Mouse (Mus musculus): Measurements from ENCODE around the gene Traip.

The Traip gene

DNA sequence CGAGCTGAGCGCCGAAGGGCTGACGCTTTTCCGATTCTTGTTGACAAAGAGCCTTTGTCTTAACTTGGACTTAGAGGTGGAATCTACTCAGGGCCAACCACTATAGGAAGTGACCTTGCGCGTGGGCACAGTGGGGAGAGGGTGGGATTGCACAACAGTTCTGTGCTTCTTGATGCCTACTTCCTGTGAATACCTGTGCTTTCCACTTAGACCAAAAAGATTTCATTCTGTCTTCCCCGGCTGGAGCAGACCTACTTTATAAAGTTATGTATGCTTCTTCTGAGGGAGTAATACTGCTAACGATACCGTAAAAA is at the start of gene Traip:
Gene Traip, plus strand, starts transcription at position 215 of the 314 bp plus-strand sequence.
- no peak for DNase-seq (ENCODE audit: low read depth, low spot score)

GRCm38 (mm10) chr9:107900840-107901626 is 48.9 kb upstream of the Traip start:
- DNase-seq (ENCODE audit: low read depth, low spot score) = peak; percentile 95

GRCm38 (mm10) chr9:107901627-107901914 is 48.4 kb upstream of the Traip start:
- no peak for DNase-seq (ENCODE audit: low read depth, low spot score)

GRCm38 (mm10) chr9:107904726-107905125 is 45.2 kb upstream of the Traip start:
- peak; percentile 93 for DNase-seq (ENCODE audit: low read depth, low spot score)

DNA sequence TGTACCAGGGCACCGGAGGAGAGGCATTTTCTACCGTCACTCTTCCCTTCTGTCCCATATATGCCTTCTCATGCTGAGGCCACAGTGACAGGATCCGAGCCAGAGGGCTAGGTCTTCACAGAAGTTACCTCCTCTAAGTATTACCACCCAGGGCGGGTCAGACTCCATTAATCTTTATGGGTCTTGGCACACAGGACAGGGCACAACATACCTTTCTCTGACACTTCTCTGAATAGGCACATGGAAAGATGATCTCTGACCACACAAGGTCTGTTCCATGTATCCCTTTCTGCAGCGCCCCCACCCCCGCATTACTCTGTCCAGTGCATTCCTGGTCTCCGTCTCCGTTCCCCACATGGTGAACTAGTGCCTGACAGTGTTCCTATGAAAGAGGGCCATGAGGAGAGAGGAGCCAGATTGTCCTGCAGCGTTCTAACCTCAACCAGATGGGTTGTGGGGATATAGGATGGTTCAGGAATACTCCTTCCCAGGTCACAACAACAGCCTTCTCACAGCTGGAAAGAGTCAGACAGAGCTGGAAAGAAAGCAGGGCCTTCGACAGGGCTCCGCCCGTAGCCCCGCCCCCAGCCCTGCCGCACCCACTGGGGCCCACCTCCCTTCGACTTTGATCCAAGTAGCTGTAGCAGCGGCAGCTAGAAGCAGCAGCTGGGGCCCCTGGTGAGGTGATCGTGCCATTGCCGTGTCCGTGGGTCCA is 43.5 kb upstream of the Traip start, which contains the start of gene Mst1r:
Gene Mst1r, plus strand, starts transcription at position 622 of the 715 bp plus-strand sequence.
- DNase-seq (ENCODE audit: low read depth, low spot score) = peak; percentile 79

DNA sequence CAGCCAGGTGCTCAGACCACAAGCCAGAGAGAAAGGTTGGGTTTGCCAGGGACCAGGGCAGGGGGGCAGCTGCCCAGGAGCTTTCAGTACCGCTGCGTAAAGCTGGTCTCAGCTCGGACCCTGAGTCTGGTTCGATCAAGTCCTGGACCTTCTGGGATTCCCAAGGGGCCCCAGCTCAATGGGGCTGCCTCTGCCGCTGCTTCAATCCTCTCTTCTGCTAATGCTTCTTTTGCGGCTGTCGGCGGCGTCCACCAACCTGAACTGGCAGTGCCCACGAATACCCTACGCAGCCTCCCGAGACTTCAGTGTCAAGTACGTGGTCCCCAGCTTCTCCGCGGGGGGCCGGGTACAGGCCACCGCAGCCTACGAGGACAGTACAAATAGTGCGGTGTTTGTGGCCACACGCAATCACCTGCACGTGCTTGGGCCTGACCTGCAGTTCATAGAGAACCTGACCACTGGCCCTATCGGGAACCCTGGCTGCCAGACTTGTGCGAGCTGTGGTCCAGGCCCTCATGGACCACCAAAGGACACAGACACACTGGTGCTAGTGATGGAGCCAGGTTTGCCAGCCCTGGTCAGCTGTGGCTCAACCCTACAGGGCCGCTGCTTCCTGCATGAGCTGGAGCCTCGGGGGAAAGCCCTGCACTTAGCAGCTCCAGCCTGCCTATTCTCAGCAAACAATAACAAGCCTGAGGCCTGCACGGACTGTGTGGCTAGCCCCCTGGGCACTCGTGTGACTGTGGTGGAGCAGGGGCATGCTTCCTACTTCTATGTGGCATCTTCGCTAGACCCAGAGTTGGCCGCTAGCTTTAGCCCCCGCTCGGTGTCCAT is 42.8 kb upstream of the Traip start:
- no peak for DNase-seq (ENCODE audit: low read depth, low spot score)

DNA sequence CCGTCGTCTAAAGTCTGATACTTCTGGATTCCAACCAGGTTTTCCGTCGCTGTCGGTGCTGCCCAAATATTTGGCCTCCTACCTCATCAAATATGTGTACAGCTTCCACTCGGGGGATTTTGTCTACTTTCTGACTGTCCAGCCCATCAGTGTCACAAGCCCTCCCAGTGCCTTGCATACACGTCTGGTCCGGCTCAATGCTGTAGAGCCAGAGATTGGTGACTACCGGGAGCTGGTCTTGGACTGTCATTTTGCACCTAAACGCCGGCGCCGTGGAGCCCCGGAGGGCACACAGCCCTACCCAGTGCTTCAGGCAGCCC is 42.2 kb upstream of the Traip start:
- DNase-seq (ENCODE audit: low read depth, low spot score) = no peak

DNA sequence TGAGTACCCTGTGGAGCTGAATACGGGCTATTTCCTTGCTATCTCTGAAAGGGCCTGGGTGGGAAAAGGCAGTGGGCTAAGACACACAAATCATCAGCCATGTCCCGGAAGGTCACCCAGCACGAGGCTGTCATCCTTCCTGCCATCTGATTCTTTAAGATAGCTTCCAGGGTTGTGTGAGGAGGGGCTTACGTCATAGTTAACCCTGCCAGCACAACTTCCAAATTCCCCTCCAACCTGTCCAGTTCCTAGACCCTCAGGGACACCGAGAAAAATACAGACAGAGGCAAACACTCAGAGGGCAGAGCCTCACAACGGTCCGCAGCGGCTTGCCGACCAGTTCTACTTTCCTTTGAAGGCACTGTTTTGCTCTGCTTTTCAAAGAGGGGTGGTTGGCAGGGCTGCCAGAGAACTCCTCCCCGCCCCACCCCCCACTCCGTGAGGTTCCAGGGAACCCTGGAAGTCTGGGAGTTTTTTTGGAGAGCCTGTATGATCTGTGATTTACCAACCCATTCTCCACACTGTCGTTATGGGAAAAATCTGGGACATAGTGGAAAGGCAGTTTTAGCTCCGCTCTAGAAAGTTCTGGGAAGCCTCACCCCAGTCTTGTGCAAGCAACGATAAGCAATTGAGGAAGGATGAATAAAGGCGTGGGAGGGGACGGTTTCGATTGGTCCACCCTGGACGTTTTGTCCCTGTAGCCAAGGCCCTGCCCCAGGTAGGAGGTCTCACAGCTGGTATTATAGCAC is 41.4 kb upstream of the Traip start:
- no peak for DNase-seq (ENCODE audit: low read depth, low spot score)

GRCm38 (mm10) chr9:107910025-107910769 is 39.7 kb upstream of the Traip start:
- DNase-seq (ENCODE audit: low read depth, low spot score) = no peak

DNA sequence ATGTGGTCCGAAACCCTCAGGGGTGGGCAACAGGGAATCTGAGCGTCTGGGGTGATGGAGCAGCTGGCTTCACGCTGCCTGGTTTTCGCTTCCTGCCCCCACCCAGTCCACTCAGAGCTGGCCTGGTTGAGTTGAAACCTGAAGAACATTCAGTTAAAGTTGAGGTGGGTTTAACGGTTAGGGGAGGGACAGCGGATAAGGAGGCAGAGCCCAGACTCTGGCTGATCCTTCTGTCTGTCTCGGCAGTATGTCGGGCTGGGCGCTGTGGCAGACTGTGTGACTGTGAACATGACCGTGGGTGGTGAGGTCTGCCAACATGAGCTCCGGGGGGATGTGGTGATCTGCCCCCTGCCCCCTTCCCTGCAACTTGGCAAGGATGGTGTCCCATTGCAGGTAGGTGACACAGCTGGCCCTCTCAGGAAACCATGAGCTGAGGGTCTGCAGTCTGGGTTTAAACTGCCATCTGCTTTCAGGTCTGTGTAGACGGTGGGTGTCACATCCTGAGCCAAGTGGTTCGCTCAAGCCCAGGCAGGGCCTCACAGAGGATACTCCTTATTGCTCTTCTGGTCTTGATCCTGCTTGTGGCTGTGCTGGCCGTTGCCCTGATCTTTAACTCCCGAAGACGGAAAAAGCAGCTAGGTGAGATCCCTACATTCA is 35.0 kb upstream of the Traip start:
- no peak for DNase-seq (ENCODE audit: low read depth, low spot score)

- DNase-seq (ENCODE audit: low read depth, low spot score) = peak; percentile 80
Measured at GRCm38 (mm10) chr9:107917895-107918608, 31.9 kb upstream of the Traip start.

GRCm38 (mm10) chr9:107918884-107919283 is 31.1 kb upstream of the Traip start:
- no peak for DNase-seq (ENCODE audit: low read depth, low spot score)

DNA sequence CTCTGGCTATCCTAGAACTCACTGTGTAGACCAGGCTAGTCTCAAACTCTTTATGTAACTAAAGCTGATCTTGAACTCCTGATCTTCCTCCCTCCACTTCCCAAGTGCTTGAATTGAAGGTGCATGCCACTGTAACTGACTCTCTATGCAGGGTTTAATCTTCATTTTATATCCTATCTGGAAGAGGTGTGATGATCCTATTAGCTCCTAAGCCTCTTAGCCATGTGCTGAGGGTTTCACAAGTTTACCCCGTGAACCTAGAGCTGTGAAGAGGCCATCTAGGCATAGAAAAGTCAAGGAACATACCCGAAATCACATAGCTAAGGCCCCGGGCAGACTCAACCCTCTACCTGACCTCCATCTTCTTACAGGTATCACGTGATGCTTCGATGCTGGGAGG is 30.5 kb upstream of the Traip start:
- DNase-seq (ENCODE audit: low read depth, low spot score) = no peak

- peak; percentile 64 for DNase-seq (ENCODE audit: low read depth, low spot score)
Measured at GRCm38 (mm10) chr9:107923021-107923420, 26.9 kb upstream of the Traip start.

GRCm38 (mm10) chr9:107923956-107924355 is 26.0 kb upstream of the Traip start:
- DNase-seq (ENCODE audit: low read depth, low spot score) = no peak

DNA sequence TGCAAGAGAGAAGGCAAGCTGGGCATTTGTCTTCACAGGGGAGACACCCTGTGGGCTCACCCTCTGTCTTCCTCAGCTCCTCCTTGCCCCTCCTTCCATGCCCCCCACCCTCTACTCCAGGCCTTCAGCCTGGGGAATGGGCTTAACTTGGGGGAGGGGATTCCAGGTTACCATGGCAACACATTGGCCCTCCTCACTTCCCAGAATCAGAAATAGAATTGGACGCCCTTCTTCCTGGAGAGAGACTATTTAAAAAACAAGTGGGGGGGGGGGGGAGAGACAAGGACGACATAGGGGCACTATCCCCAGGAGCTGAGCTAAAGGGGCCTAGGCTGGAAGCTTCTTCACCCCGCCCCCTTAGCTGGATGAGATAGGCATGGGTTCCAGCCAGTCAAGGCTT is 24.7 kb upstream of the Traip start:
- DNase-seq (ENCODE audit: low read depth, low spot score) = no peak

DNA sequence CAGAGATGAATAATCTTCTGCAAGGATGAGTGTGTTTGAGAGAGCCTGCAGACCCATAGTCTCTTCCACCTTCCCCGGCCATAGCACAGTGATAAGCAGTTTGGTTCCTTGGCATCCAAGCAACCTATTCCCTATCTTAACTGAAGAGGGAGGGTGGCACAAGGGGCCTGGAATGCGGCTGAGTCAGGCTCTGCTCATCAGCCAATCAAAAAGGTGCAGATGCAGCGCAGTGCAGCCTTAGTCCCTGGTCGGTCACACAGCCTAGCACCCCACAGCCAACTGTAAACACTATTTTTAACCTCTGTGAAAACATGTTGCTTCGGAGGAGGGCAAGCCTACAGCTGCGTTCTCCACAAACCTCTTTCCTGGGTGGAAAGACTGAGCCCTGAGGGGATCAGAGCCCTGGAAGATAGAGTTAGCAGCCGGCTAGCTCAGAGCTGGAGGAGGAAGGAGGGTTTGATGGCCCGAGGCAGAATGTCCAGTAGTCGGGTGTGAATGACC is 23.0 kb upstream of the Traip start:
- no peak for DNase-seq (ENCODE audit: low read depth, low spot score)

DNA sequence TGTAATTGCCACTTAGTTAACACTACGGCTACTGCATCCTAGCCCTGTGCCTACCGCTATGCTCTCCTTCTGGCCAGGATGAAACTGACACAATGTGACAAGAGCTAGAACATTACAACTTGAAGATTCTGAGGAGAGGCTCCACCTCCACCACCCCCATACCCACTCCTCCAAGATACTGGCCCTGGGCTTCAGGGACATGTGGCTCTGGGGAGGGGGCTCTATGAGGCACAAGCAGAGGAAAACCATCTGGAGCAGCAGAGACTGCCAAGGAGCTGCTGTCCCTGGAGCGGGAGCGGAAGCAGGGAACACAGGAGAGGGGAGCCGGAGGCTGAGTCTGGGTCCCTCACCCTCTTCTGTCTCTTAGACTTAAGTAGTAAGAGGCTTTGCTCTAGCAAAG is 22.2 kb upstream of the Traip start:
- DNase-seq (ENCODE audit: low read depth, low spot score) = no peak

DNA sequence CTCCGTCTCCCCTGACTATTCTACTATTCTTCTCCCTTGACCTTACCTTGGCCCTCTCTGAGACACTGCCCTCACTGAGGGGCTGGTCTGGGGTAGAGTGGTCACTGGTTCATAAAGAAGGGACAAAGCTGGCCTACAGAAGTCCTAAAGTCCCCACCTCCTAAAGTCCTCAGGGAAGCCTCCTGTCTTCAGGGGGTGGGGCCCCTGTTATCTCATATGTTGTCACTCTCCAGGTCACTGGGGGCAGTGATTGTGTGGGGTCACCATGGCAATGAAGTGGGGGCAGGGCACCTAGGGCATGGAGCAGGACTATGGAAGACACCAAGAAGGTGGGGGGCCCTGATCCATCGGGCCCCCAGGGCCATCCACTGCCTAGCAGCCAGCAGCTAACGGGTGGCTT is 21.8 kb upstream of the Traip start, which contains the start of gene Actl11:
Gene Actl11, plus strand, starts transcription at position 301 of the 400 bp plus-strand sequence.
- no peak for DNase-seq (ENCODE audit: low read depth, low spot score)

- DNase-seq (ENCODE audit: low read depth, low spot score) = no peak
Measured at GRCm38 (mm10) chr9:107932221-107932620, 17.7 kb upstream of the Traip start.
